Mouse (Mus musculus) Patski (cell line): Measurements from ENCODE around the gene Serpina16. TPM values are rescaled to one million over a fixed set of nuclear protein-coding genes. Genes with fewer than 3 reads are reported as not detected.
A peak's percentile ranks its signal among the peaks of the same experiment; 100 is the strongest.
"Not testable (repeated sequence)": the region's sequence is repeated elsewhere in the genome, so short reads cannot be mapped to it uniquely, and the experiment has no call there.

Experiments used
- ATAC-seq: fragments of 100-300 bp; one replicate; pipeline ENCODE4 v1.8.0; 2021
- CTCF ChIA-PET: fragments of 350-600 bp; sonication (Branson Sonifier 250); formaldehyde crosslinking; loops from one replicate; lab custom pipeline; 2022; ENCODE audit warnings: inconsistent platforms; lab: Charles Lee
- POLR2A ChIA-PET: fragments of 350-600 bp; sonication (Branson Sonifier 250); formaldehyde crosslinking; loops from one replicate; lab custom pipeline; 2022; ENCODE audit warnings: antibody characterized with exemption, inconsistent platforms; lab: Charles Lee
- DNase-seq: peaks from one replicate; pipeline ENCODE4 v3.0.0-alpha.2; 2011; ENCODE audit warnings: low read depth, low spot score
- H3K27me3 ChIP-seq: fragments of 371-371 bp; one replicate; pipeline ENCODE4 v1.5.1; 2021
- CTCF ChIP-seq: fragments of 100-300 bp; IDR thresholded peaks from one replicate; pipeline ENCODE4 v1.5.1; 2021
- in situ Hi-C: fragments of 300-500 bp; cut with MboI; formaldehyde crosslinking; loops from 3 replicates; pipeline ENCODE4 v1.11.1; 2018; ENCODE audit warnings: low pct_unique_long_range_greater_than_20kb, mixed read lengths
- polyA plus RNA-seq: library from polyadenylated mRNA; unstranded; gene quantifications from one replicate; pipeline ENCODE4 v1.2.3, GENCODE M21; 2021

The Serpina16 gene
- polyA plus RNA-seq, 1 experiment from 2014 or later, result 1.4 TPM

- in situ Hi-C loops, result loop anchor here (10.0 to 25.0 kb wide), 3 partner anchors 729 to 1302 kb away; no protein-coding TSS in a partner anchor
- CTCF ChIA-PET, result interaction anchor here (1.4 kb wide), 1 partner anchor 9 kb away, joined by 3 read pairs; no protein-coding TSS in a partner anchor
Measured at GRCm38 (mm10) chr12:103685386-103685785, 9.4 kb upstream of the Serpina16 start.

GRCm38 (mm10) chr12:103683775-103684174 is 7.8 kb upstream of the Serpina16 start:
- no peaks in the 10 kb centered on the region for H3K27me3 ChIP-seq
- CTCF ChIA-PET, result interaction anchor here (1.2 to 1.3 kb wide), 2 partner anchors 12 to 17 kb away, joined by 4 read pairs; no protein-coding TSS in a partner anchor
- ATAC-seq, result peak; percentile 82
- DNase-seq, result peak; percentile 81
- POLR2A ChIA-PET, result interaction anchor here (1.0 kb wide), 1 partner anchor 12 kb away, joined by 3 read pairs; no protein-coding TSS in a partner anchor
- TF ChIP-seq CTCF, result no peak
- in situ Hi-C loops, result loop anchor here (10.0 to 25.0 kb wide), 3 partner anchors 731 to 1304 kb away; no protein-coding TSS in a partner anchor

More at GRCm38 (mm10) chr12:103685386-103685785, 9.4 kb upstream of the Serpina16 start:
- no peak for TF ChIP-seq CTCF
- ATAC-seq (no peak), DNase-seq (no peak)
- POLR2A ChIA-PET, result no interaction called here
- no peaks in the 10 kb centered on the region for H3K27me3 ChIP-seq

DNA sequence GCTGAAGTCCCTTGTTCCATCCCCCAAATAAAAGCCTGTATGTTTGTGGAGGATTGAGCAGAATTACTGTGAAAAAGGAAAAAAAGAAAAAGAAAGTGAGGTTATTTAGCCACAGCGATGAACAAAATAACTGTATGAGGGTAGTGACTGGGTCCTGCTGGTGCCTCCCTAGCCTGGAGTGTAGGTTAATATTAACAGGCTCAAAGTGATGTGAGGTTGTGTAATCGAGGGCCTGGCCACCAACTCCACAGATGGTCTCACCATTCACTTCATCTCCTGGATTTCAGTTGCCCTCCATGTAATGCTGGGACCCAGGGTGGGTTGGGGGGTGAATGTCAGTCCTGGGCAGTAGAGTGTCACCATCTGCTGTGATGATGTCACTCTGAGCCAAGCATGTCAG is 5.8 kb upstream of the Serpina16 start:
- no peaks in the 10 kb centered on the region for H3K27me3 ChIP-seq
- in situ Hi-C loops, result loop anchor here (10.0 to 25.0 kb wide), 3 partner anchors 733 to 1306 kb away; no protein-coding TSS in a partner anchor
- ChIA-PET CTCF (interaction anchor here (0.8 to 0.9 kb wide), 2 partner anchors 9 to 27 kb away, joined by 3 read pairs; no protein-coding TSS in a partner anchor), POLR2A (no interaction called here)
- TF ChIP-seq CTCF, result no peak
- ATAC-seq (peak; percentile 59), DNase-seq (no peak)

GRCm38 (mm10) chr12:103681169-103681568 is 5.2 kb upstream of the Serpina16 start:
- no peak for TF ChIP-seq CTCF
- POLR2A ChIA-PET, result no interaction called here
- ATAC-seq (no peak), DNase-seq (no peak)
- H3K27me3 ChIP-seq, result no peaks in the 10 kb centered on the region
- in situ Hi-C loops, result loop anchor here (10.0 to 25.0 kb wide), 3 partner anchors 734 to 1306 kb away; no protein-coding TSS in a partner anchor
- CTCF ChIA-PET, result interaction anchor here (0.8 to 0.9 kb wide), 2 partner anchors 8 to 28 kb away, joined by 3 read pairs; no protein-coding TSS in a partner anchor

DNA sequence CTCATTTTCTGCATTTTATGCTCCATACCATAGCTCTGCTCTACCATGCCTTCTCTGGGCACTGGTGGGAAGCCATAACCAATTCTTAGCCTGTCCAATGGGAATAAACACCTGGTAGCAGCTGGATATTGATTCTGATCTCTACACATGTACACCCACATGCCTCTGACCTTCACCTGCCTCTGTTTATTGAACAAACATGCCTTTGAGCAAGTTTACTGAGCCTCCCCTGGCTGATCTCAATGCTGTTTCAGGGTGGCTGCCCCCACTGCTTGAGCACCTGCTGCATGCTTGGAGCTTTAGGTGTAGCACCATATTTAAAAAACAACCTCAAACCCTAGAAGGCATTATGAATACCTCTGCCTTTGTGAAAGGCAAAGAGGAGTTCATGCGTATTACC is 3.9 kb upstream of the Serpina16 start:
- in situ Hi-C loops, result loop anchor here (10.0 to 25.0 kb wide), 3 partner anchors 735 to 1307 kb away; no protein-coding TSS in a partner anchor
- DNase-seq, H3K27me3 ChIP-seq, ATAC-seq, CTCF ChIA-PET: not testable (repeated sequence)
- POLR2A ChIA-PET, result interaction anchor here (0.6 kb wide), 1 partner anchor 1352 kb away, joined by 6 read pairs; no protein-coding TSS in a partner anchor

GRCm38 (mm10) chr12:103673179-103673578 is 2.8 kb downstream of the Serpina16 start:
- no peaks in the 10 kb centered on the region for H3K27me3 ChIP-seq
- ATAC-seq (no peak), DNase-seq (no peak)
- no peak for TF ChIP-seq CTCF
- ChIA-PET POLR2A (no interaction called here), CTCF (interaction anchor here (1.0 to 2.7 kb wide), 4 partner anchors 8 to 38 kb away, joined by 3 to 10 read pairs (median 10); no protein-coding TSS in a partner anchor)
- in situ Hi-C loops, result loop anchor here (5.0 kb wide), 1 partner anchor 34 kb away; no protein-coding TSS in a partner anchor

DNA sequence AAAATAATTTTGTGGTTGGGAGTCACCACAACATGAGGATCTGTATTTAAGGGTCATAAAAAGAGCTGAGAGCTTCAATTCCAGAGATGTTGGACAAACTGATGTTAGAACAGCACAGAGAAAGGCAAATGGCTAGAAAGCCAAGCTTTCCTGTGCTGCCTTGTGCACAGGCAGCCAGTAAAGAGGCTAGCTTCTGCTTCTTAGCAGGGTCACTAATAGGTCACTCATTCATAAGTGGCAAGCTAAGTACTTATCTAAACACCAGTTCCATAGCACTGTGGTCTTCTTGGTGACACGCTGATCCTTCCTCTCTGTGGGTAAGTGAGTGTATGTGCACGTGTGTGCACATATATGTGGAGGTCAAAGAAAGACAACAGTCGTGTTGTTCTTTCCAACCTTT is 4.5 kb downstream of the Serpina16 start:
- POLR2A ChIA-PET, result interaction anchor here (1.4 kb wide), 1 partner anchor 13 kb away, joined by 3 read pairs; no protein-coding TSS in a partner anchor
- no peaks in the 10 kb centered on the region for H3K27me3 ChIP-seq
- CTCF ChIA-PET, result interaction anchor here (1.0 to 1.5 kb wide), 3 partner anchors 13 to 127 kb away, joined by 3 to 4 read pairs (median 4); no protein-coding TSS in a partner anchor
- TF ChIP-seq CTCF, result no peak
- in situ Hi-C loops, result loop anchor here (5.0 kb wide), 1 partner anchor 36 kb away; no protein-coding TSS in a partner anchor
- no peak for ATAC-seq
- DNase-seq, result no peak

DNA sequence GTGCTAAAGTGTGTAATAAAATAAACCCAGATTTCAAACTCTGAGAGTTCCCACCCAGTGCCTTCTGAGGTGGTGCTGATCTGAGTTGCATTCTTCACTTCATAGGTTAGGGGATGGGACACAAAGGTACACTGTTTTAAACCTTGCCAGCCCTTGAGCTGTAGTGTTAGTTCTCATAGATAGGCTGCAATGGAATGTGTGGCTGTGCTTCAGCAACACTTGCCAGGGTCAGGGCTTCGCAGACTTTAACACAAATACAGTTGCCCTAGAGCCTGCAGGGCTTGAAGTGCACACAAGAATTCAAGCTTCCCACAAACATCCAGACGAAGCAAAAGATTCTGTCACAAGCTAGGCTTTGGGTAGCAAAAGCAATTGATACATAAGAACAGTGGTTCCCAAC is 5.0 kb downstream of the Serpina16 start:
- ChIA-PET POLR2A (interaction anchor here (1.4 kb wide), 1 partner anchor 13 kb away, joined by 3 read pairs; no protein-coding TSS in a partner anchor), CTCF (interaction anchor here (0.8 to 1.5 kb wide), 4 partner anchors 13 to 127 kb away, joined by 3 to 4 read pairs (median 4); no protein-coding TSS in a partner anchor)
- ATAC-seq (no peak), DNase-seq (no peak)
- TF ChIP-seq CTCF, result no peak
- in situ Hi-C loops, result loop anchor here (5.0 kb wide), 1 partner anchor 36 kb away; no protein-coding TSS in a partner anchor
- no peaks in the 10 kb centered on the region for H3K27me3 ChIP-seq

DNA sequence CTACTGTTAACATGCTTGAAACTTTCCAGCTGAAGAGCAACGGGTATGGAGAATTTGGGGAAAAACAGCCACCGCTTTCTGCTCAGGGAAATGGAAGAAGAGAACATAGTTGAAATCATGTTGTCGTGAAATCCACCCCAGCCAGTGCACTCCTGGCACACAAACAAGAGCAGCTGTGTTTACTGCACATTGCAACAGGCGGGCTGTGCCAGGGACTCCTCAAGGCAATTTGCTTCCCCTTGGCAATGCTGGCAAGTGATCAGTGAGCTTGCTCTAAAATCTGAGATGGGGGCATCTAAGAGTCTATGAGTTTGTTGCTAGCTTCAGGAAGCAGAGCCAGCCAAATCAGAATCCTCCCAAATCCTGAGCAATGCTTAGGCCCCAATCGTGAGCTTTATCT is 5.6 kb downstream of the Serpina16 start:
- TF ChIP-seq CTCF, result no peak
- ChIA-PET CTCF (interaction anchor here (0.8 to 1.2 kb wide), 3 partner anchors 14 to 41 kb away, joined by 3 read pairs; no protein-coding TSS in a partner anchor), POLR2A (no interaction called here)
- in situ Hi-C loops, result loop anchor here (5.0 kb wide), 1 partner anchor 37 kb away; no protein-coding TSS in a partner anchor
- no peak for ATAC-seq
- no peak for DNase-seq
- no peaks in the 10 kb centered on the region for H3K27me3 ChIP-seq

- DNase-seq (no peak), ATAC-seq (no peak)
- no peaks in the 10 kb centered on the region for H3K27me3 ChIP-seq
- ChIA-PET CTCF (interaction anchor here (1.3 to 3.3 kb wide), 3 partner anchors 8 to 22 kb away, joined by 3 to 10 read pairs (median 5); no protein-coding TSS in a partner anchor), POLR2A (no interaction called here)
- no peak for TF ChIP-seq CTCF
- in situ Hi-C loops, result no loop called here
Measured at GRCm38 (mm10) chr12:103665286-103665685, 10.7 kb downstream of the Serpina16 start.

DNA sequence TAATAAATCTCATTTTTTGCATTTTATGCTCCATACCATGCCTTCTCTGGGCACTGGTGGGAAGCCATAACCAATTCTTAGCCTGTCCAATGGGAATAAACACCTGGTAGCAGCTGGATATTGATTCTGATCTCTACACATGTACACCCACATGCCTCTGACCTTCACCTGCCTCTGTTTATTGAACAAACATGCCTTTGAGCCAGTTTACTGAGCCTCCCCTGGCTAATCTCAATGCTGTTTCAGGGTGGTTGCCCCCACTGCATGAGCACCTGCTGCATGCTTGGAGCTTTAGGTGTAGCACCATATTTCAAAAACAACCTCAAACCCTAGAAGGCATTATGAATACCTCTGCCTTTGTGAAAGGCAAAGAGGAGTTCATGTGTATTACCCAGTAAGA is 13.9 kb downstream of the Serpina16 start:
- H3K27me3 ChIP-seq, POLR2A ChIA-PET, ATAC-seq, DNase-seq, in situ Hi-C loops: not testable (repeated sequence)
- CTCF ChIA-PET, result interaction anchor here (1.4 to 3.3 kb wide), 2 partner anchors 12 to 49 kb away, joined by 4 to 10 read pairs; no protein-coding TSS in a partner anchor
